Mouse (Mus musculus) heart, adult 2 months (tissue): ENCODE measurements at regions not wholly inside any gene's neighbourhood (a gene's known extent, or its start where the extent isn't known, plus 50 kb on each side); places are given as distances from the start of the nearest gene placed in this dataset.
A peak's percentile ranks its signal among the peaks of the same experiment; 100 is the strongest.

Experiments
- DNase-seq, 2 experiments: peaks; one replicate each; pipeline ENCODE4 v3.0.0; 2021
- H3K27ac ChIP-seq: fragments of 200-600 bp; 2 replicates; pipeline ENCODE4 v1.8.1; 2022
- H3K27me3 ChIP-seq: fragments of 200-500 bp; 2 replicates; pipeline ENCODE4 v1.6.1; 2012; ENCODE audit warnings: mild to moderate bottlenecking, low read length, inconsistent platforms, mixed read lengths; ENCODE audit not compliant: control insufficient read depth, insufficient read depth
- H3K36me3 ChIP-seq: fragments of 200-500 bp; 2 replicates; pipeline ENCODE4 v1.6.1; 2012; ENCODE audit warnings: low read length, inconsistent platforms; ENCODE audit not compliant: control insufficient read depth, insufficient read depth
- H3K4me1 ChIP-seq: fragments of 200-500 bp; 2 replicates; pipeline ENCODE4 v1.6.1; 2011; ENCODE audit warnings: low read length; ENCODE audit not compliant: control insufficient read depth, insufficient read depth
- H3K4me3 ChIP-seq: fragments of 200-600 bp; 2 replicates; pipeline ENCODE4 v1.8.1; 2022
- H3K79me2 ChIP-seq: fragments of 200-500 bp; replicated peaks from 2 replicates; pipeline ENCODE4 v1.6.1; 2012; ENCODE audit warnings: mild to moderate bottlenecking, inconsistent platforms, low read length, moderate library complexity, mixed read lengths; ENCODE audit not compliant: control insufficient read depth, insufficient read depth
- H3K9ac ChIP-seq: fragments of 200-500 bp; 2 replicates; pipeline ENCODE4 v1.6.1; 2012; ENCODE audit warnings: low read depth, mild to moderate bottlenecking, control low read depth, inconsistent platforms, low read length, mixed read lengths
- CTCF ChIP-seq: fragments of 200-600 bp; IDR thresholded peaks from 2 replicates; pipeline ENCODE4 v1.8.1; 2022; ENCODE audit warnings: antibody characterized with exemption, mild to moderate bottlenecking, moderate library complexity
- EP300 ChIP-seq: fragments of 200-500 bp; IDR thresholded peaks from 2 replicates; pipeline ENCODE4 v1.6.1; 2011; ENCODE audit warnings: low read depth, low read length, control low read depth; ENCODE audit not compliant: insufficient read depth
- POLR2A ChIP-seq: fragments of 200-500 bp; IDR thresholded peaks from 2 replicates; pipeline ENCODE4 v1.6.1; 2011; ENCODE audit warnings: mild to moderate bottlenecking, low read depth, low read length, control low read depth; ENCODE audit not compliant: insufficient read depth
- WGBS: fragments of 180-500 bp; shearing (Covaris S2); methylation state at CpG from one replicate; pipeline ENCODE4 v1.1.7; 2018; 5-methylcytosine and 5-hydroxymethylcytosine counted together
- intact Hi-C: fragments of 180-260 bp; cut with DNase I; formaldehyde crosslinking; loops from one replicate; pipeline ENCODE4 v1.15.1; 2025

- Histone ChIP-seq H3K4me3 (no peak overlapping the region), H3K79me2 (no peaks in the 10 kb centered on the region), H3K9ac (no peak overlapping the region), H3K27ac (no peak overlapping the region), H3K4me1 (no peaks in the 10 kb centered on the region; the same call in 1 of the 2 replicates), H3K27me3 (no peaks in the 10 kb centered on the region), H3K36me3 (no peaks in the 10 kb centered on the region)
- intact Hi-C loops = no loop called here
- TF ChIP-seq EP300 (no peak), CTCF (no peak), POLR2A (no peak)
- no peak for DNase-seq
Observed at GRCm38 (mm10) chr8:127942319-127942718, 416.1 kb upstream of the Nrp1 start.

- Histone ChIP-seq H3K36me3 (no peaks in the 10 kb centered on the region), H3K79me2 (no peaks in the 10 kb centered on the region), H3K4me1 (no peaks in the 10 kb centered on the region; the same call in 1 of the 2 replicates), H3K27ac (no peak overlapping the region), H3K4me3 (no peak overlapping the region), H3K27me3 (no peaks in the 10 kb centered on the region), H3K9ac (no peak overlapping the region)
- intact Hi-C loops = no loop called here
- TF ChIP-seq POLR2A (no peak), CTCF (no peak), EP300 (no peak)
- DNase-seq = no peak
Observed at GRCm38 (mm10) chr8:127944955-127945498, 413.4 kb upstream of the Nrp1 start.

GRCm38 (mm10) chr8:127957571-127957970, 400.8 kb upstream of the Nrp1 start:
- H3K9ac ChIP-seq = no peak overlapping the region
- intact Hi-C loops = no loop called here
- whole genome bisulfite sequencing = 67% methylated on average over 1 of the region's 1 CpGs

GRCm38 (mm10) chr8:127958351-127959044, 399.9 kb upstream of the Nrp1 start:
- H3K9ac ChIP-seq = no peak overlapping the region
- TF ChIP-seq EP300 = no peak
- no peak for TF ChIP-seq POLR2A
- no peak for TF ChIP-seq CTCF
- H3K79me2 ChIP-seq = no peaks in the 10 kb centered on the region
- 0 out of 2 replicates have a peak, but pooled peaks cover 1% of the 10 kb centered on the region for H3K4me1 ChIP-seq
- no peak for DNase-seq
- intact Hi-C loops = no loop called here
- H3K27ac ChIP-seq = no peak overlapping the region
- no peaks in the 10 kb centered on the region for H3K27me3 ChIP-seq
- H3K36me3 ChIP-seq = no peaks in the 10 kb centered on the region
- 80% methylated on average over 12 of the region's 12 CpGs for WGBS
- no peak overlapping the region for H3K4me3 ChIP-seq

More at GRCm38 (mm10) chr8:127957571-127957970, 400.8 kb upstream of the Nrp1 start:
- no peak for DNase-seq
- Histone ChIP-seq H3K36me3 (no peaks in the 10 kb centered on the region), H3K4me3 (no peak overlapping the region), H3K4me1 (no peaks in the 10 kb centered on the region), H3K27me3 (no peaks in the 10 kb centered on the region), H3K79me2 (no peaks in the 10 kb centered on the region), H3K27ac (no peak overlapping the region)
- TF ChIP-seq EP300 (no peak), POLR2A (no peak), CTCF (no peak)

GRCm38 (mm10) chr8:127962862-127963261, 395.5 kb upstream of the Nrp1 start:
- Histone ChIP-seq H3K4me3 (no peak overlapping the region), H3K36me3 (no peaks in the 10 kb centered on the region; the same call in 1 of the 2 replicates), H3K27me3 (no peaks in the 10 kb centered on the region), H3K4me1 (peaks cover 6% of the 10 kb centered on the region; the same call in 1 of the 2 replicates), H3K27ac (no peak overlapping the region), H3K9ac (no peak overlapping the region), H3K79me2 (no peaks in the 10 kb centered on the region)
- intact Hi-C loops = no loop called here
- no peak for TF ChIP-seq POLR2A
- no peak for TF ChIP-seq CTCF
- TF ChIP-seq EP300 = no peak
- 30% methylated on average over 1 of the region's 1 CpGs for WGBS
- peak in 1 of 2 experiments; percentile 16 for DNase-seq

- TF ChIP-seq POLR2A = no peak
- Histone ChIP-seq H3K27me3 (no peaks in the 10 kb centered on the region), H3K4me3 (no peak overlapping the region), H3K36me3 (no peaks in the 10 kb centered on the region; the same call in 1 of the 2 replicates), H3K4me1 (peaks cover 6% of the 10 kb centered on the region; the same call in 1 of the 2 replicates), H3K79me2 (no peaks in the 10 kb centered on the region), H3K9ac (no peak overlapping the region), H3K27ac (no peak overlapping the region)
- WGBS = 61% methylated on average over 6 of the region's 6 CpGs
- DNase-seq = no peak
- intact Hi-C loops = no loop called here
Observed at GRCm38 (mm10) chr8:127963625-127964024, 394.8 kb upstream of the Nrp1 start.
